Mouse (Mus musculus) ES-Bruce4 (cell line): ENCODE results near the gene Mybl2. TPM values are rescaled to one million over a fixed set of nuclear protein-coding genes. Genes with fewer than 3 reads are reported as not detected.

Experiments used
- H3K27ac ChIP-seq: 2 replicates; pipeline ENCODE4 v1.5.1; 2012; ENCODE audit warnings: low read length, inconsistent platforms; ENCODE audit not compliant: insufficient read depth
- H3K27me3 ChIP-seq: 2 replicates; pipeline ENCODE4 v1.6.1; 2012; ENCODE audit warnings: mild to moderate bottlenecking, low read length, inconsistent platforms; ENCODE audit not compliant: control insufficient read depth, poor library complexity, insufficient read depth, severe bottlenecking
- H3K36me3 ChIP-seq: 2 replicates; pipeline ENCODE4 v1.6.1; 2012; ENCODE audit warnings: inconsistent platforms, mild to moderate bottlenecking, low read length, moderate library complexity; ENCODE audit not compliant: control insufficient read depth, poor library complexity, insufficient read depth, severe bottlenecking
- H3K4me1 ChIP-seq: one replicate; pipeline ENCODE4 v1.8.1; 2011; ENCODE audit warnings: low read length; ENCODE audit not compliant: control insufficient read depth, insufficient read depth
- H3K4me3 ChIP-seq: 2 replicates; pipeline ENCODE4 v1.5.1; 2011; ENCODE audit warnings: low read depth, mild to moderate bottlenecking, low read length
- H3K9ac ChIP-seq: 2 replicates; pipeline ENCODE4 v1.6.1; 2012; ENCODE audit warnings: low read depth, mild to moderate bottlenecking, inconsistent platforms; ENCODE audit not compliant: poor library complexity, severe bottlenecking
- H3K9me3 ChIP-seq: replicated peaks from 2 replicates; pipeline ENCODE4 v1.6.1; 2012; ENCODE audit warnings: mild to moderate bottlenecking, low read length, inconsistent platforms; ENCODE audit not compliant: control insufficient read depth, poor library complexity, insufficient read depth, severe bottlenecking
- CTCF ChIP-seq: IDR thresholded peaks from one replicate; pipeline ENCODE4 v1.8.1; 2011; ENCODE audit warnings: low read depth, low read length
- EP300 ChIP-seq: IDR thresholded peaks from 2 replicates; pipeline ENCODE4 v1.6.1; 2011; ENCODE audit warnings: low read depth, low read length; ENCODE audit not compliant: insufficient read depth
- POLR2A ChIP-seq: IDR thresholded peaks from one replicate; pipeline ENCODE4 v1.8.1; 2011; ENCODE audit warnings: low read length; ENCODE audit not compliant: insufficient read depth
- polyA plus RNA-seq: library from polyadenylated mRNA; stranded (reverse); fragments of >200 nt; gene quantifications from 2 replicates; pipeline ENCODE4 v1.2.4, GENCODE M21; 2011; ENCODE audit warnings: low read depth; ENCODE audit not compliant: missing spikeins, insufficient read depth, insufficient read length

Gene Mybl2
- polyA plus RNA-seq, 1 experiment = 471 TPM

GRCm38 (mm10) chr2:163039940-163040339 lies 14.5 kb upstream of the Mybl2 start:
- Histone ChIP-seq H3K27me3 (no peaks in the 10 kb centered on the region), H3K4me1 (peaks cover 5% of the 10 kb centered on the region), H3K9ac (no peak overlapping the region), H3K36me3 (peaks cover 34% of the 10 kb centered on the region), H3K9me3 (0 out of 2 replicates have a peak, but pooled peaks cover 4% of the 10 kb centered on the region), H3K4me3 (no peak overlapping the region), H3K27ac (no peak overlapping the region)
- TF ChIP-seq POLR2A (no peak), CTCF (no peak), EP300 (no peak)

- Histone ChIP-seq H3K4me1 (no peaks in the 10 kb centered on the region), H3K4me3 (no peak overlapping the region), H3K36me3 (peaks cover 27% of the 10 kb centered on the region), H3K9me3 (no peaks in the 10 kb centered on the region), H3K9ac (no peak overlapping the region), H3K27ac (peak overlapping the region; percentile 68), H3K27me3 (no peaks in the 10 kb centered on the region)
- TF ChIP-seq CTCF (peak; percentile 96), POLR2A (no peak), EP300 (0 out of 2 replicates have a peak, but pooled peaks have one; percentile 43)
These were observed 6.4 kb upstream of the Mybl2 start for GRCm38 (mm10) chr2:163048125-163048524.

DNA sequence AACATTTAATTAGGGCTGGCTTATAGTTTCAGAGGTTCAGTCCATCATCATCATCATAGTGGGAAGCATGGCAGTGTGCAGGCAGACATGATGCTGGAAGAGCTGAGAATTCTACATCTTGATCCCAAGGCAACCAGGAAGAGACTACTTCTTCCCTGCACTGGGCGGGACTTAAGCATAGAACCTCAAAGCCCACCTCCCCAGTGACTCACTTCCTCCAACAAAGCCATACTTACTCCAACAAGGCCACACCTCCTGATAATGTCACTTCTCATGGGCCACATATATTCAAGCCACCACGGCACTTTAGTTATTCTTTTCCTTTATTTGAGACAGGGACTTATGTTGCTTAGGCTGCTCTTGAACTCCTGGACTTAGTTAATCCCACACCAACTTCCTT lies 5.4 kb upstream of the Mybl2 start:
- H3K4me3 ChIP-seq = no peak overlapping the region
- no peaks in the 10 kb centered on the region for H3K27me3 ChIP-seq
- H3K36me3 ChIP-seq = peaks cover 17% of the 10 kb centered on the region
- no peak overlapping the region; the same call in 1 of the 2 replicates for H3K27ac ChIP-seq
- H3K4me1 ChIP-seq = no peaks in the 10 kb centered on the region
- no peaks in the 10 kb centered on the region for H3K9me3 ChIP-seq
- no peak overlapping the region for H3K9ac ChIP-seq
- no peak for TF ChIP-seq EP300
- TF ChIP-seq POLR2A = no peak
- no peak for TF ChIP-seq CTCF

DNA sequence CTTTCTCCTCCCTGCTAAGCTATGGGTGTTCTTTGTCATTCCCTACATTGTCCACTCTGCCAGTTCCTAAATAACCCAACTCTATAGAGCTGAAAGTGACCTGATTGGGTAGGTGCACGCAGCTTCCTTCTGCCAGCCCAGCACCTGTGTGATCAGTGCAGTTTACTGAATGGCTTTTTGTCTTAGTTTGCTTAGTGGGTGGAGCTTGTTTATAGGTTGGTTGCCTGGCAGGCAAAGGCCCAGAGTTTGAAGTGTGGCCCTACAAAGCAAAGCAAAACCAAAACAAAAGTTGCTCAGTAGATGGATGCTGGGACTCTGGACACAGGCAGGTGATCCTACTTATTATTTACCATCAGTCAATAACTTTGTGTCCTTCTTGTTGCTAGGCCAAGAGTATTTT lies 2.8 kb upstream of the Mybl2 start:
- TF ChIP-seq EP300 (peak; percentile 96), POLR2A (peak; percentile 37), CTCF (no peak)
- Histone ChIP-seq H3K9ac (peak overlapping the region; percentile 72), H3K27ac (peak overlapping the region; percentile 100), H3K4me1 (no peaks in the 10 kb centered on the region), H3K9me3 (no peaks in the 10 kb centered on the region), H3K4me3 (peak overlapping the region; percentile 60), H3K27me3 (no peaks in the 10 kb centered on the region), H3K36me3 (peaks cover 11% of the 10 kb centered on the region)

DNA sequence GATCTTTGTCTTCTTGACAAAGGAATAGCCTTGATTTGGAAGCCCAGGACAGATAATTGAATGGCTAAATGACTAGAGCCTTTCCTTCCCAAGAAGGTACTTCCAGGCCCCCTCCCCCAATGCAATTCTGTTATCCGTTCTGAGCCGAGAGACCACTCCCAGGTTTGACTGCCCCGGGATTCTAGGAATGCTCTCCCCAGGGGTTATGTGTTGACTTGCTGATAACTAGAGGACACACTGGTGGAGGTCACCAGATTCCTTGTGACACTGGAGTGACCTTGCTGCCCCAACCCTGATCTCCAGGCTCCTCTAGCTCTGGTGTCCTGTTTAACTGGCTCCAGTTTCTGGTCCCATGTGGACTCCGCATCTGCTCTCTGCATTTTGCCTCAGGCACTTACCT lies 2.4 kb upstream of the Mybl2 start:
- TF ChIP-seq EP300 = peak; percentile 100
- no peak for TF ChIP-seq CTCF
- TF ChIP-seq POLR2A = peak; percentile 6
- peaks cover 9% of the 10 kb centered on the region for H3K36me3 ChIP-seq
- H3K4me3 ChIP-seq = peak overlapping the region; percentile 54
- H3K4me1 ChIP-seq = no peaks in the 10 kb centered on the region
- 0 out of 2 replicates have a peak overlapping the region, but pooled peaks have one; percentile 40 for H3K9ac ChIP-seq
- H3K27me3 ChIP-seq = no peaks in the 10 kb centered on the region
- H3K27ac ChIP-seq = peak overlapping the region; percentile 100
- no peaks in the 10 kb centered on the region for H3K9me3 ChIP-seq

GRCm38 (mm10) chr2:163052826-163053225 lies 1.7 kb upstream of the Mybl2 start:
- H3K4me1 ChIP-seq = no peaks in the 10 kb centered on the region
- peaks cover 8% of the 10 kb centered on the region for H3K36me3 ChIP-seq
- no peak for TF ChIP-seq CTCF
- TF ChIP-seq EP300 = no peak
- TF ChIP-seq POLR2A = no peak
- no peaks in the 10 kb centered on the region for H3K27me3 ChIP-seq
- no peaks in the 10 kb centered on the region for H3K9me3 ChIP-seq
- H3K27ac ChIP-seq = peak overlapping the region; percentile 100
- no peak overlapping the region for H3K4me3 ChIP-seq
- peak overlapping the region; percentile 75 for H3K9ac ChIP-seq
